Mouse (Mus musculus): ENCODE measurements around the gene Skp2.

Gene Skp2

GRCm38 (mm10) chr15:9074671-9075070, 80.6 kb downstream of the Skp2 start:
- DNase-seq (ENCODE audit: low spot score): no peak

- DNase-seq (ENCODE audit: low spot score): no peak
These were observed 81.1 kb downstream of the Skp2 start for GRCm38 (mm10) chr15:9074139-9074538.

GRCm38 (mm10) chr15:9073684-9074083, 81.5 kb downstream of the Skp2 start:
- no peak for DNase-seq (ENCODE audit: low spot score)

GRCm38 (mm10) chr15:9073067-9073608, 82.1 kb downstream of the Skp2 start:
- DNase-seq (ENCODE audit: low spot score): no peak

- DNase-seq (ENCODE audit: low spot score): no peak
These were observed 82.6 kb downstream of the Skp2 start for GRCm38 (mm10) chr15:9072630-9073029.

GRCm38 (mm10) chr15:9071556-9072544, 83.4 kb downstream of the Skp2 start:
- DNase-seq (ENCODE audit: low spot score): peak; percentile 48

- peak; percentile 97 for DNase-seq (ENCODE audit: low spot score)
These were observed 84.2 kb downstream of the Skp2 start, which contains the start of gene Nadk2 for GRCm38 (mm10) chr15:9070912-9071555. TSS of gene Nadk2 (plus strand) at chr15:9071260.

- no peak for DNase-seq (ENCODE audit: low spot score)
These were observed 84.9 kb downstream of the Skp2 start for GRCm38 (mm10) chr15:9070353-9070752.

- DNase-seq (ENCODE audit: low spot score): no peak
These were observed 86.3 kb downstream of the Skp2 start for GRCm38 (mm10) chr15:9068881-9069280.

Data from urinary bladder, postnatal 25 days (tissue).